Mouse (Mus musculus) midbrain, embryonic 11.5 days (tissue): ENCODE measurements at regions not wholly inside any gene's neighbourhood (a gene's known extent, or its start where the extent isn't known, plus 50 kb on each side); places are given as distances from the start of the nearest gene placed in this dataset.

ENCODE experiments used
- ATAC-seq: fragments of 200-750 bp; cut with Nextera tagmentation; 2 replicates; pipeline ENCODE4 v1.8.0; 2017; ENCODE audit warnings: moderate TSS enrichment, moderate library complexity; ENCODE audit not compliant: low FRiP score
- DNase-seq: peaks from one replicate; pipeline ENCODE4 v3.0.0; 2015; ENCODE audit warnings: low spot score; ENCODE audit errors: missing footprints
- H3K27ac ChIP-seq: fragments of 300-500 bp; sonication (generic); 2 replicates; pipeline ENCODE4 v1.5.1; 2014; ENCODE audit warnings: low read depth, low read length
- H3K27me3 ChIP-seq: fragments of 300-500 bp; sonication (generic); 2 replicates; pipeline ENCODE4 v1.6.1; 2014; ENCODE audit warnings: mild to moderate bottlenecking, low read length, moderate library complexity, mixed read lengths; ENCODE audit not compliant: control insufficient read depth, insufficient read depth
- H3K36me3 ChIP-seq: fragments of 300-500 bp; sonication (generic); 2 replicates; pipeline ENCODE4 v1.6.1; 2014; ENCODE audit warnings: mild to moderate bottlenecking, low read length, moderate library complexity, mixed read lengths; ENCODE audit not compliant: control insufficient read depth, insufficient read depth
- H3K4me1 ChIP-seq: fragments of 300-500 bp; sonication (generic); 2 replicates; pipeline ENCODE4 v1.6.1; 2014; ENCODE audit warnings: low read length; ENCODE audit not compliant: control insufficient read depth, insufficient read depth
- H3K4me2 ChIP-seq: fragments of 300-500 bp; sonication (generic); 2 replicates; pipeline ENCODE4 v1.6.1; 2014; ENCODE audit warnings: mild to moderate bottlenecking, moderate library complexity
- H3K4me3 ChIP-seq: fragments of 300-500 bp; sonication (generic); 2 replicates; pipeline ENCODE4 v1.5.1; 2014; ENCODE audit warnings: low read depth, low read length
- H3K9ac ChIP-seq: fragments of 300-500 bp; sonication (generic); 2 replicates; pipeline ENCODE4 v1.6.1; 2014; ENCODE audit warnings: low read length
- H3K9me3 ChIP-seq: fragments of 300-500 bp; sonication (generic); 2 replicates; pipeline ENCODE4 v1.6.1; 2016; ENCODE audit warnings: low read length; ENCODE audit not compliant: control insufficient read depth
- WGBS: fragments of 180-500 bp; shearing (Covaris S2); extraction: QIAGEN DNeasy Blood & Tissue Kit; methylation state at CpG from one replicate; pipeline ENCODE4 v1.1.7; 2014; 5-methylcytosine and 5-hydroxymethylcytosine counted together

DNA sequence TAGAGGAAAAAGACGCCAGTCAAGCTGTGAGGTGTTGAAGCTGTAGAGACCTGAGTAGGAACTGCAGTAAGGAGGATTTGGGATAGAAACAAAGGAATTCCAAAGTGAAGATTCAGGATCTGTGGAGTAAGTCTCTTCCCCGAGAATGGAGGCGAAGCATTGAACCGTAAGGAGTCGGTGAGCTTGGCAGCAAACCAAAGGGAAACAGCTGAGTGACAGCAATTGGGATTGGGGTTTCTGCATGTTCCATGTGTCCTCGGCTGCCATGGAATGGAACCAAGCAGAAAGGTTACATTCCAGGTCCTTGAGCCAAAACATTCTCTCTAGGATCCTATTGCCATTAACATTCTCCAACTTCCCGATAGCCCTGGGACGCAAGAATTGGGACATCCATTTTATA is 152.9 kb downstream of the Pja1 start:
- peaks cover 12% of the 10 kb centered on the region; the same call in 1 of the 2 replicates for H3K27me3 ChIP-seq
- no peak overlapping the region for H3K4me3 ChIP-seq
- no peaks in the 10 kb centered on the region for H3K9me3 ChIP-seq
- no peaks in the 10 kb centered on the region for H3K4me1 ChIP-seq
- DNase-seq, result no peak
- no peak overlapping the region for H3K9ac ChIP-seq
- WGBS, result 75% methylated on average over 8 of the region's 8 CpGs
- no peak for ATAC-seq
- no peak overlapping the region for H3K27ac ChIP-seq
- no peaks in the 10 kb centered on the region for H3K36me3 ChIP-seq
- H3K4me2 ChIP-seq, result no peak overlapping the region

DNA sequence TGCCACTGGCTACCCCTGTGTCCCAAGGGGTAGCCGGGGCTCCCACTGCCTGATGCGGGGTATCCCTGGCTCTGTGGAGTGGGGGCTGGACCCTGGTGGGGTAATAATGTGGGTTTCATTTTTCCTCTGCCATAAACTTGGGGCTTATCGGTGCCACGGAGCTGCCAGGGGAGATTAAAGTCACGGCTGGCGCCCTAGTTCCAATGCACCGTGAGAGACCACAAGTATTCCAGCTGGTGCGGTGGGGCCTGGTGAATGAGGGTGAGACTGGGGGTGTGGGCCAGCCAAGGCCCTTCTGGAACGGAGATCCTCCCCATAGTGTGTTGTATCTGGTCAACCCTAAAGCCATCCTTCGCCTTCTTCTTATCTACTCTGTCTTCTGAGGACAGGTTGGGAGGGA is 153.3 kb downstream of the Pja1 start:
- Histone ChIP-seq H3K4me3 (no peak overlapping the region), H3K4me2 (no peak overlapping the region), H3K4me1 (no peaks in the 10 kb centered on the region), H3K36me3 (no peaks in the 10 kb centered on the region), H3K27me3 (peaks cover 12% of the 10 kb centered on the region; the same call in 1 of the 2 replicates), H3K9ac (no peak overlapping the region), H3K9me3 (no peaks in the 10 kb centered on the region), H3K27ac (no peak overlapping the region)
- ATAC-seq, result no peak
- DNase-seq, result no peak
- 79% methylated on average over 10 of the region's 10 CpGs for WGBS

DNA sequence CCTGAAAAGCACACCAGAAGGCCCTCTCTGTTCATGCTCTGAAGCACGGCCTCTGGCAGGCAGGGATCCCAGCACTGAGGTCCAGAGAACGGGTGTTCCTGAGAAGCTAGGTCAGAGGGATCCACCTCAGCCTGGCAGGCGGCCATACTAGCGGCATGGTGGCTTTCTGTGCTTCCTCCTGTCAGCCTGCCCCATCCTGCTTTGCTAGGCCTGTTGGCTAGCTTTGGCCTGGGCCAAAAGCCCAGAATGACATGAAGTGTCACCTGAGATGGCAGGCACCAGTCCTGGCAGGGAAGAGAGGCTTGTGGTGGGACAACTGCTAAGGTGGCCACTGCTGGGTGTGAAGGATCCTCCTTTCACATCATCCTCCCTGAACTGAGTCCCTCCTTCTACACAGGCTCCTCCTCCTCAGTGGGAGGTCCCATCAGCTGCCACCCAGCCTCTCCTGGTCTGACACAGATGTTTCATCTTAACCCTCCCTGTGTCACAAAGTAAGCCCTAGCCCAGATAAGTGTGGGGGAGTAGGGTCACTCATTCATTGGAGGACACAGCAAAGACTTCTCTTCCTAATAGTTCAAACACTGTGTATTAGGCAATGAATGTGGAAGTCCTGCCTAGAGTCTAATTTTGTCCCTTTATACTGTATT is 154.5 kb downstream of the Pja1 start:
- WGBS, result 95% methylated on average over 4 of the region's 4 CpGs
- H3K36me3 ChIP-seq, result no peaks in the 10 kb centered on the region
- H3K27me3 ChIP-seq, result peaks cover 12% of the 10 kb centered on the region; the same call in 1 of the 2 replicates
- DNase-seq, result no peak
- no peak overlapping the region for H3K4me2 ChIP-seq
- H3K27ac ChIP-seq, result no peak overlapping the region
- H3K4me3 ChIP-seq, result no peak overlapping the region
- H3K4me1 ChIP-seq, result no peaks in the 10 kb centered on the region
- H3K9me3 ChIP-seq, result no peaks in the 10 kb centered on the region
- H3K9ac ChIP-seq, result no peak overlapping the region
- ATAC-seq, result no peak

DNA sequence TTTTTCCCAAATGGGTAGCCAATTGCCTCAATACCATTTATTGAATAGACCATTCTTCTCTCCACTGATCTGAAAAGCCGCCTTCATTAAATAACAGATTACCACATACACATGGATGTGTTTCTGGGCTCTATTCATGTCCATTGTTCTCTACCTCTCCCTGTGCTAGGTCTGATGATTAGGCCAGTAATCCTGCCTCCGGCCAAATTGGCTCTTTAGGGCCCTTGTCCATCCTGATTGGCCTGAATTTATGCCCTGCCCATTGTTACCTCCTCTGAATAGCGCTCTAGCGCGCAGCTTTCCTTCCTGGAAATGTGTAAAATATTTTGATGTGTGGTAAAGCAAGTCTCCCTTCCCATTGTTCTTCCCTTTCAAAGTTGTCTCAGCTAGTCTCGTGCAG is 163.2 kb downstream of the Efnb1 start:
- no peak overlapping the region for H3K27ac ChIP-seq
- H3K36me3 ChIP-seq, result no peaks in the 10 kb centered on the region
- peaks cover 23% of the 10 kb centered on the region for H3K27me3 ChIP-seq
- 35% methylated on average over 6 of the region's 6 CpGs for WGBS
- no peak for DNase-seq
- no peaks in the 10 kb centered on the region for H3K9me3 ChIP-seq
- H3K4me1 ChIP-seq, result peaks cover 3% of the 10 kb centered on the region; the same call in 1 of the 2 replicates
- no peak overlapping the region for H3K4me3 ChIP-seq
- ATAC-seq, result no peak; the same call in 1 of the 2 replicates
- no peak overlapping the region for H3K4me2 ChIP-seq
- H3K9ac ChIP-seq, result no peak overlapping the region

DNA sequence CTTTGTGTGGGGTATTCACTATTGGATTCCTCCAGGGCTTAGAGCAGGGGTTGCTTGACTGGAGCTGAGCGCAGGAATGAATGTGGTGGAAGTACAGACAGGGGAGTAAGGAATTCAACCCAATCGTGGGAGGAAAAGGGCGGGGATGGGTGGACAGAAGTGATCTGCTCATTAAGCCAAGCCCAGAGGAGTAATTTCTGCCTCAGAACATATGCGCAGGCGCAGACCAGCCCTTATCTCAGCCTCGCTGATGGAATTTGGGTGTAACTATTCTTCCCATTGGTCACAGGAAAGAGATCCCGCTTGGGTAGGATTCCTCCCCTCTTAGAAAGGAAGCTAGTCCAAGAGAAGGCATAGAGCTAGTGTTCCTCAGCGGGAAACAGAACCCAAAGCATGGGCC is 158.8 kb downstream of the Efnb1 start:
- ATAC-seq (no peak), DNase-seq (no peak)
- Histone ChIP-seq H3K4me3 (no peak overlapping the region), H3K9me3 (no peaks in the 10 kb centered on the region), H3K4me1 (peaks cover 8% of the 10 kb centered on the region), H3K27ac (no peak overlapping the region), H3K9ac (no peak overlapping the region), H3K27me3 (peaks cover 33% of the 10 kb centered on the region), H3K36me3 (no peaks in the 10 kb centered on the region), H3K4me2 (no peak overlapping the region)
- 71% methylated on average over 8 of the region's 8 CpGs for WGBS

DNA sequence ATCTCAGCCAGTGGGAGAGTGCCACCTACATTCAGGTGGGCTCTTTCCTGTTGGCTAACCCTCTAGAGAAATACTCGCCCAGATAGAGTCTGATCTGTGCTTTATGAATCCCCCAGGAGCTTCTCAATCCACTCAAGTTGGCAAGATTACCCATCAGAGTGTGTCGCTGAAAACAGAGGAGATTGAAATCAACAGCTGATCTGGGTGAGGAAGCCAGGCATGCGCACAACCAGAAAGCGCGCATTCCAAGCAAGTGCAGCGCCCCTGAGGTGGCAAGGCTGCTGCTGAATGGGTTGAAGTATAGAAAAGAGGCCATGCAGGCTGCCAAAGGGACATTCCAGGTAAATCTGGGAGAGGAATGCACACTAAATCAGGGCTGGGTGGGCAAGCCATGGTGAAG is 158.0 kb downstream of the Efnb1 start:
- WGBS, result 80% methylated on average over 6 of the region's 6 CpGs
- Histone ChIP-seq H3K4me2 (no peak overlapping the region), H3K9me3 (no peaks in the 10 kb centered on the region), H3K4me1 (peaks cover 6% of the 10 kb centered on the region), H3K9ac (no peak overlapping the region), H3K27ac (no peak overlapping the region), H3K27me3 (peaks cover 37% of the 10 kb centered on the region), H3K36me3 (no peaks in the 10 kb centered on the region), H3K4me3 (no peak overlapping the region)
- DNase-seq (no peak), ATAC-seq (no peak)

DNA sequence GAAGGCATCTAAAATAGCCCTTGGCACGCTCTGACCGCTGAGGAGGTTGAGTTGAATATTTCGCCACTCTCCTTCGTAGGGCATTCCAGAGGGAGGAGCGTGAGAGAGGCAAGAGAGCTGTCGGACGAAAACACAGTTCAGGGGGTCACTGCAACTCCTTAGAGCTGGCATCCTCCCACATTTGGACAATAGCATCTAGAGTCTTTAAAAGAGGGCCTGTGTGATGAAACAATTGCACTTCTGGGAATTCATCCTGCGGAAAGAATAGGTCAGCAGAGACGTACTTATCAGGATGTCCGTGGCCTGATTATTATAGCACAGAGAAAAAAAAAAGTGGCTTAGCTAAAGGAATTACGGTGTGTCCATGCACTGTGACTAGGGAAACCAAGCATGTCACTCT is 156.8 kb downstream of the Efnb1 start:
- Histone ChIP-seq H3K4me1 (peaks cover 6% of the 10 kb centered on the region), H3K36me3 (no peaks in the 10 kb centered on the region), H3K4me3 (no peak overlapping the region), H3K27ac (no peak overlapping the region), H3K9me3 (no peaks in the 10 kb centered on the region), H3K27me3 (peaks cover 39% of the 10 kb centered on the region), H3K4me2 (no peak overlapping the region), H3K9ac (no peak overlapping the region)
- DNase-seq, result no peak
- ATAC-seq, result no peak
- WGBS, result 54% methylated on average over 11 of the region's 11 CpGs

DNA sequence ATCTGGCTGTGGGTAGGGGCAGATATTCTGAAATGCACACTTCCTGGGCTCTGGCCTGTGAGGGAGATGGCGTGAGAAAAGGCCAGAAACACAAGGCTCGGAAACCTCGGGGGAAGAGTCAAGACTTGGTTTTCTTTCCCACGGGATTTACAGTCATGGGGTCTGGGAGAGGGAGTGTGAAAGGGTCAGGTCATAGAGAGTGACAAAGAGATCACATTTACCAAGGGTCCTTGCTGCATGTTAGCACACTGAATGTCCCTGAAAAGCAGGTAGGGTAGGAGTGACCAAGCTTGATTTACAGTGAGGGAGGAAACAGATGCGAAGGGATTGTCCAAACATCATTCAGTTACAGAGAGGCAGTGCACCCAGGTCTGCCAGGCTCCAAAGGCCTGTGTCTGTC is 156.0 kb downstream of the Efnb1 start:
- no peak for DNase-seq
- ATAC-seq, result no peak

DNA sequence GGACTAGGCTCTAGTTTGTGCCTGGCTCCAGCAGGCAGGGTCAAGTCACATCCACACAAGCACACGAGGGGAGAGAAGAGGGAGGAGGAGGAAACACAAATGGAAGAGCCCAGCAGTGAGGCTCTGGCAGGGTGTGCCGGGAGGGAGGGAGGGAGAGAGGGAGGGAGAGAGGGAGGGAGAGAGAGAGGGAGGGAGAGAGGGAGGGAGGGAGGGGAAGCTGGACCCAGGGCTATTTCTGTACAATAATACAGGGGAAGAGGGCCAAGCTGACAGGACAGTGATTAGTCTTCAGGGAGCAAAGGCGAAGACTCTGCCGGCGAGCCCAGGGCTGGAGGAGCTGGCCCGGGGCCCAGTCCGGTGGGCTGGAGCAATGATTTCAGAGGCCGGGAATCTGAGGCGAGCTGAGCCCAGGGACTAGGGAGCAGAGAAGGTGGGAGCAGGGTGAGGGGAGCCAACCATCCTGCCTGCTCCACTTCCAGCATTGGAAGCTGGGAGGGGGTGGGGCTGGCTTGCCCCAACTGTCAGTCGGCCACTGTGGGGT is 155.6 kb downstream of the Efnb1 start:
- ATAC-seq (peak; percentile 67; the same call in 1 of the 2 replicates), DNase-seq (peak; percentile 86)
- H3K9ac ChIP-seq, result no peak overlapping the region
- WGBS, result 39% methylated on average over 8 of the region's 10 CpGs
- H3K9me3 ChIP-seq, result no peaks in the 10 kb centered on the region
- H3K4me2 ChIP-seq, result no peak overlapping the region
- peaks cover 6% of the 10 kb centered on the region for H3K4me1 ChIP-seq
- no peak overlapping the region for H3K27ac ChIP-seq
- H3K36me3 ChIP-seq, result no peaks in the 10 kb centered on the region
- H3K27me3 ChIP-seq, result peaks cover 37% of the 10 kb centered on the region
- H3K4me3 ChIP-seq, result no peak overlapping the region

More for the DNA sequence above, 156.0 kb downstream of the Efnb1 start:
- H3K9ac ChIP-seq, result no peak overlapping the region
- H3K36me3 ChIP-seq, result no peaks in the 10 kb centered on the region
- WGBS, result 55% methylated on average over 5 of the region's 5 CpGs
- H3K27ac ChIP-seq, result no peak overlapping the region
- peaks cover 40% of the 10 kb centered on the region for H3K27me3 ChIP-seq
- no peaks in the 10 kb centered on the region for H3K9me3 ChIP-seq
- peaks cover 6% of the 10 kb centered on the region for H3K4me1 ChIP-seq
- no peak overlapping the region for H3K4me3 ChIP-seq
- no peak overlapping the region for H3K4me2 ChIP-seq
